Mouse (Mus musculus) liver, embryonic 14.5 days (tissue): Measurements from ENCODE around the gene Lrrc3b.

Source experiments
- CTCF ChIP-seq: IDR thresholded peaks from 2 replicates; pipeline ENCODE4 v1.5.1; 2016; ENCODE audit warnings: antibody characterized with exemption, low read depth, control low read depth
- EP300 ChIP-seq: IDR thresholded peaks from 2 replicates; pipeline ENCODE4 v1.6.1; 2016; ENCODE audit warnings: antibody characterized with exemption, low read depth

DNA sequence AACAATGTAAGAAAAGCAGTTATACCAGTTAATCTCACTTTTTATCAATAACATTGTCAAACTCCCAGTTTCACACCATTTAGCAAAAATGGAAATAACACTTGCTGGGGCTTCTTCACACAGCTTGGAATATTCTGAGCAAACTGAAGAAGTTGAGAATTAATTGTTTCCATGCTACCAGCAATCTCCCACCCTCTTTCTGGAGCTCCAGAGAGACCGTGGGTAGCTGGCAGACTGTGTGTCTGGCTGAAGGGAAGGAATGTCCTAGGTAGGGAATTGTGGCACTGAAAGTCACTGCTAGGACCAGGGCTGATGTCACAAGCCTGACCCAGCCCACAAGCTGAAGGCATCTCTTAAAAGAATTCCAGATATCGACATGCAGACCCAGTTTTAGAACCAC lies 53.3 kb downstream of the Lrrc3b start:
- TF ChIP-seq CTCF = no peak
- TF ChIP-seq EP300 = no peak
